Mouse (Mus musculus): ENCODE measurements around the gene Psapl1. TPM values are rescaled to one million over a fixed set of nuclear protein-coding genes. Genes with fewer than 3 reads are reported as not detected.

Gene Psapl1
- total and polyA plus RNA-seq, 3 experiments = not detected

DNA sequence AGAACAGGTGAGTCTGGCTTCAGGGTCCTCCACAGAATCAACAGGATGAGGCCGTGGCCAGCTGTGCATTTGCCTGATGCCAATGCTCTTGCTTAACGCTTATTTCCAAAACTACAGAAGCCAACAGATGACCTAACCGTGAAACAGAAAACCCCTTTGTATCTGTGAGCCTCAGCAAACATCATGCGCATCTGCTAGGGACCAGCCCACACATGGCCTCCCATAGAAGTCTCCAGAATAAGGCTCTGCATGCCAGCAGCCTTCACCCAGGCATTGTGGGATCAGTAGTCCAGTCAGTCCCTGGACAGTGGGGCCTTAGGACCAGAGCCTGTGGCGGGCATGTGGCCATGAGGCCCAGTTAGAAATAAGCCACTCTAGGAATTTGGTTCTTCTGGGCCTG is 400 bp upstream of the Psapl1 start:
- H3K27ac ChIP-seq (ENCODE audit: insufficient read depth, low read depth) = peak overlapping the region; percentile 35; the same call in 1 of the 2 replicates
- TF ChIP-seq MAX (IDR thresholded peaks at IDR 0.05; ENCODE audit: low read length) (no peak), JUND (conservative IDR thresholded peaks at IDR 0.05; ENCODE audit: low read depth, low read length) (no peak), HCFC1 (IDR thresholded peaks at IDR 0.05; ENCODE audit: low read depth, low read length) (no peak), ZKSCAN1 (IDR thresholded peaks at IDR 0.05; ENCODE audit: borderline replicate concordance, low read depth, low read length) (no peak), MAFK (IDR thresholded peaks at IDR 0.05; ENCODE audit: insufficient replicate concordance, low read length) (no peak), E2F4 (IDR thresholded peaks at IDR 0.05; ENCODE audit: insufficient replicate concordance, low read depth, low read length) (no peak), GABPA (IDR thresholded peaks at IDR 0.05; ENCODE audit: insufficient replicate concordance, low read depth, low read length) (no peak), RCOR1 (conservative IDR thresholded peaks at IDR 0.05; ENCODE audit: low read depth, low read length) (no peak), ZC3H11A (IDR thresholded peaks at IDR 0.05; ENCODE audit: low read depth, low read length) (no peak), TCF12 (IDR thresholded peaks at IDR 0.05; ENCODE audit: low read depth, low read length) (no peak), UBTF (IDR thresholded peaks at IDR 0.05; ENCODE audit: low read depth, low read length) (no peak), KAT2A (IDR thresholded peaks at IDR 0.05; ENCODE audit: insufficient replicate concordance, low read length) (no peak), BHLHE40 (IDR thresholded peaks at IDR 0.05; ENCODE audit: low read depth, low read length) (no peak), USF2 (conservative IDR thresholded peaks at IDR 0.05; ENCODE audit: low read depth, low read length) (no peak)
- dilution Hi-C loops (cut with MboI; ENCODE audit: extremely low pct_ligation_motif_present, extremely low pct_unique_long_range_greater_than_20kb, low sequenced_read_pairs) = no loop called here
- no peak overlapping the region for H3K4me3 ChIP-seq (replicated peaks in 1 of 3; ENCODE audit: low read depth in 2 of 3, low read length in 2 of 3, poor library complexity in 1 of 3)
- no peak for DNase-seq (ENCODE audit: extremely low read depth)
- H3K27me3 ChIP-seq (replicated peaks) = peaks cover 88% of the 10 kb centered on the region
- H3K4me2 ChIP-seq (ENCODE audit: insufficient read depth, low read depth, poor library complexity, severe bottlenecking) = no peak overlapping the region
- no peaks in the 10 kb centered on the region for H3K36me3 ChIP-seq (replicated peaks in 1 of 2; ENCODE audit: control insufficient read depth in 1 of 2, insufficient read depth in 1 of 2, low read length in 1 of 2)
- H3K9ac ChIP-seq (ENCODE audit: insufficient read depth, low read depth) = no peak overlapping the region
- H3K79me2 ChIP-seq (replicated peaks; ENCODE audit: control insufficient read depth, extremely low read depth, insufficient read depth, poor library complexity, severe bottlenecking) = no peaks in the 10 kb centered on the region
- no peaks in the 10 kb centered on the region for H3K9me3 ChIP-seq (replicated peaks; ENCODE audit: low read length)
- H3K4me1 ChIP-seq (ENCODE audit: control insufficient read depth in 1 of 2, insufficient read depth in 2 of 2) = peaks cover 21% of the 10 kb centered on the region in 2 experiments
- in situ Hi-C loops (cut with MboI; ENCODE audit: low pct_ligation_motif_present, low pct_unique_long_range_greater_than_20kb, low sequenced_read_pairs) = loop anchor here (10.0 kb wide), 1 partner anchor 329 kb away; no protein-coding TSS in a partner anchor

DNA sequence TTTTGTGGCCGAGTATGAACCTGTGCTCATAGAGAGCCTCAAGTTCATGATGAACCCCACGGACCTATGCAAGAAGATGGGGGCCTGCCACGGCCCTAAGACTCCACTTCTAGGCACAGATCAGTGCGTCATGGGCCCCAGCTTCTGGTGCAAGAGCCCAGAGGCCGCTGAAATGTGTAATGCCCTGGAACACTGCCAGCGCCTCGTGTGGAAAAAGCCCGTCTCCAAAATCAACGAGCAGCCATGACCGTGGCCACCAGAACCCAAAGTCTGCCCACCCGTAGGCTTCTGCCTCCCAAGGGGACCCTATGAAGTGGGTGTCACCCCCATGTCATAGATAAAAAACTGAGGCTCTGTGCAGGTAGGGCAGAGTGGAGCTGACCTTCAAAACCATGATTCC is 1.6 kb downstream of the Psapl1 start:
- Histone ChIP-seq H3K4me1 (ENCODE audit: control insufficient read depth in 1 of 2, insufficient read depth in 2 of 2) (peaks cover 21 to 27% of the 10 kb centered on the region in 2 experiments), H3K79me2 (replicated peaks; ENCODE audit: control insufficient read depth, extremely low read depth, insufficient read depth, poor library complexity, severe bottlenecking) (no peaks in the 10 kb centered on the region), H3K27me3 (replicated peaks) (peaks cover 91% of the 10 kb centered on the region), H3K9me3 (replicated peaks; ENCODE audit: low read length) (no peaks in the 10 kb centered on the region), H3K36me3 (replicated peaks in 1 of 2; ENCODE audit: control insufficient read depth in 1 of 2, insufficient read depth in 1 of 2, low read length in 1 of 2) (no peaks in the 10 kb centered on the region), H3K4me3 (replicated peaks in 1 of 3; ENCODE audit: low read depth in 2 of 3, low read length in 2 of 3, poor library complexity in 1 of 3) (no peak overlapping the region), H3K27ac (ENCODE audit: insufficient read depth, low read depth) (no peak overlapping the region), H3K4me2 (ENCODE audit: insufficient read depth, low read depth, poor library complexity, severe bottlenecking) (no peak overlapping the region), H3K9ac (ENCODE audit: insufficient read depth, low read depth) (no peak overlapping the region)
- dilution Hi-C loops (cut with MboI; ENCODE audit: extremely low pct_ligation_motif_present, extremely low pct_unique_long_range_greater_than_20kb, low sequenced_read_pairs) (no loop called here), in situ Hi-C loops (cut with MboI; ENCODE audit: low pct_ligation_motif_present, low pct_unique_long_range_greater_than_20kb, low sequenced_read_pairs) (loop anchor here (10.0 kb wide), 1 partner anchor 331 kb away; no protein-coding TSS in a partner anchor)
- TF ChIP-seq SMC3 (IDR thresholded peaks at IDR 0.05; ENCODE audit: low read depth, low read length) (no peak), ZNF384 (IDR thresholded peaks at IDR 0.05; ENCODE audit: low read depth, low read length) (no peak), RAD21 (IDR thresholded peaks at IDR 0.05; ENCODE audit: low read depth, low read length) (no peak), ETS1 (conservative IDR thresholded peaks at IDR 0.05; ENCODE audit: low read depth, low read length) (no peak), TCF12 (IDR thresholded peaks at IDR 0.05; ENCODE audit: low read depth, low read length) (no peak), SIN3A (IDR thresholded peaks at IDR 0.05; ENCODE audit: low read length) (no peak), E2F4 (IDR thresholded peaks at IDR 0.05; ENCODE audit: insufficient replicate concordance, low read depth, low read length) (no peak)
- no peak for DNase-seq (ENCODE audit: extremely low read depth)
